Mouse (Mus musculus) frontal cortex, adult 2 months (tissue): ENCODE results near the gene Khdrbs2. TPM values are rescaled to one million over a fixed set of nuclear protein-coding genes. Genes with fewer than 3 reads are reported as not detected.
A peak's percentile ranks its signal among the peaks of the same experiment; 100 is the strongest.
"Not testable (repeated sequence)": the region's sequence is repeated elsewhere in the genome, so short reads cannot be mapped to it uniquely, and the experiment has no call there.

Source experiments
- DNase-seq, 2 experiments: peaks; one replicate each; pipeline ENCODE4 v3.0.0; 2022; ENCODE audit warnings: low spot score in 1 of 2; ENCODE audit errors: extremely low spot score in 1 of 2
- polyA plus RNA-seq: library from polyadenylated mRNA; depleted of rRNA; stranded (reverse); fragments of >200 nt; gene quantifications from 2 replicates; pipeline ENCODE4 v1.2.3, GENCODE M21; 2012

The Khdrbs2 gene
- polyA plus RNA-seq, 1 experiment = 9.4 TPM

DNA sequence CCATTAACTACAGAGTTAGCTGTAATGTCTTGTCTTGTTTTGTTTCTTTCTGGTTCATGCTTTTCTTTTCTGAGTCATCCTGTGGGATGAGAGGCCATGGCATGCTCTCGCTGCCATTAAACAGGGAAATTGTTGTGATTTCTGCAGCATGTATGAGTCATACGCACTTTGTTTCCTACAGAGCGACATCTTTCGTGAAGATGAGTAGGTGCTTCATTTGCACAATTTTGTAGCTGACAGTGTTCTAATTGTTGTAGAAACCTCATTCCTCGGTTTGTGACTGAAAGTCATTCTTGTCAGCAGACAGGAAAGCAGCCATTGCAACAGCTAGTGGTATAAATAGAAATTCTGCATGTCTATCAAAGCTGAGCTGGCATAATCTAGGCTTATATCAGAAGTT lies 271.4 kb downstream of the Khdrbs2 start:
- peak; percentile 39 to 68 for DNase-seq

DNA sequence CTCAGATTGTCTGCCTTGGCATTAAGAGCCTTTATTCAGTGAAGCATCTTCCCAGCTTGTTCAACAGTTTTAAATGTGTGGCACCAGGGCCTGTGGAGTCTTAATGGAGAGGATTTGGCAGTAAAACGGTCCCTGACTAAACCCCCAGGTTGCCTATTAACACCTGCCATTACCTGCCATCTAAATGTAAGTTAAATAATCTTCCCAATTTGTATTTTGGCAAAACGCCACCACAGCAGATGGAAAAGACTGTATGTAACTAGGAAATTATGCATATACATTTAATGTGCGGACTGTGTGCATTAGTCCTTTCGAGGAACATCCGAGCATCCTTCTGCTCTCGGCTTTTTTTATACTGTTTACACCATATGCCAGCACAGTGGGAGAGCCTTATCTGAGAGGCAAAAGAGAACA lies 290.6 kb downstream of the Khdrbs2 start:
- DNase-seq = peak; percentile 68 to 72

- no peak for DNase-seq
Measured at GRCm38 (mm10) chr1:32471022-32471421, 298.5 kb downstream of the Khdrbs2 start.

DNA sequence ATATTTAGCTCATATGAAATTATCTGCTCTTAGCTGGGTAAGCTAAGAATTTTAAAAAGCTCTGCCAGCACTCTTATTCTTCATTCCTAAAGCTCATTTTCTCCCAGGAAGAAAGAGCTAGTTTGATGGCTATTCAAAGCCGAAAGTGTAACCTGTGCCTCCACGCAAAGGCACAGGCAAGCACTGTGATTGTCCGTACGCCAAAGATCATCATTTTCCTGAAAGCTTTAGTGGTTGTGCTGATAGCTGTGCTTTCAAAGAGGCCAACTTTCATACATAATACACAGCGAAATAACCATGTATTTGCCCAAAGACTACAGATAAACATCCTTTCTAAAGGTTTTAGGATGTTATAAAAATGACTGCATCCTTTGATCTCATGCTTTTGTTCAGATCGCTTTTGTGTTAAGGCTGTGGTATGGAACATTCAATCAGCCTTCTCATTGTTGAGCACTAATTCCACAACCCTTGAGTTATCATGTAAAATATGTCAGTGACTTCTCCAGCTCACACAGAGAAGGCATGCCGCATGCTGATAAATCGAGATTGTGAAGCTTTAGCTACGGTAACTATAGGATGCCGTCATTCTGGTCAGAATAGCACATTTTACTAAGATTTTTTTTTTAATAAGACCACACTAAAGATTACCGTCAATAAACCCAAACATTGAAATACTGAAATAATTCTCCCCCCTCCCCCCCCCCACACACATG lies 299.1 kb downstream of the Khdrbs2 start:
- no peak for DNase-seq

GRCm38 (mm10) chr1:32487944-32488343 lies 315.4 kb downstream of the Khdrbs2 start:
- no peak for DNase-seq

- DNase-seq = peak; percentile 49 to 76
Measured at GRCm38 (mm10) chr1:32503381-32503780, 330.9 kb downstream of the Khdrbs2 start.

DNA sequence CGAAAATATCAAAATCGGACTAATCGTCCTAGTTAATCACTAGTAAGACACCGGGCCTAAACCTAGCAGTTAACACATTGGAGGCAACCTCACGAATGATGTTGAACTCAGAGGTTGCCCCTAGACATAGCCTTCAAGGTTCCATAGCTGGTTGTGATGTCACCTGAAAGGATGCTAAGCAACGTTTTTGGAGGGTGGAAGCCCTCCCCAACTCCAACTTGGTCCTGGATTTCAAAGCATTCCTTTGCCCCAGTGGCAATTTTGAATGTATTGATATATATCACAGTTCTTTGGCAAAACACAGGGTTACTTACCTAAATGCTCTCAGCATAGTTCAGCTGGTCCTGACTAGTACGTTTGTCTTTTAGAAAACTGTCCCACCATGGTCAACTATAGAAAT lies 374.7 kb downstream of the Khdrbs2 start, which contains the start of gene Gm5415:
Gm5415 (minus strand) TSS at position 101 of the 400 bp plus-strand sequence.
- not testable (repeated sequence) for DNase-seq

DNA sequence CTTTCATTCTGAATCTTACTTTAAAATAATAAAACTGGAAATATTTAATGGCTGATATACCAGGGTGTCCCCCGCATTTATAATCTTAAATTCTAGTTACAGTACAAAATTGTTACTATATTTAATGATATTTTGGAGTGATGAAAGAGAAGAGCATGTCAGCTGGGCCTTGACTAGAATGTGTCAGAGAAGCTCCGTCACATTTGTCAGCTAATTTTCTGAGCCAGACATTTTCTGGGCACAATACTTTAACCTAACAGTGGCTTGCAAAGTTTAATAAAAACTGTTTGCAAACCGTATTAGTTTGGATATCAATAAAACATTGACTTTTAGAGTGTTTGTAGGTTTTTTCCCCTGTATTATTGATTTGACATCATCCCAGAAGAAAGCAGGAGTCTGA lies 380.9 kb downstream of the Khdrbs2 start:
- no peak for DNase-seq

- DNase-seq = peak; percentile 13 to 60
Measured at GRCm38 (mm10) chr1:32553925-32554324, 381.4 kb downstream of the Khdrbs2 start.

- DNase-seq = no peak
Measured at GRCm38 (mm10) chr1:32568901-32569300, 396.4 kb downstream of the Khdrbs2 start.

DNA sequence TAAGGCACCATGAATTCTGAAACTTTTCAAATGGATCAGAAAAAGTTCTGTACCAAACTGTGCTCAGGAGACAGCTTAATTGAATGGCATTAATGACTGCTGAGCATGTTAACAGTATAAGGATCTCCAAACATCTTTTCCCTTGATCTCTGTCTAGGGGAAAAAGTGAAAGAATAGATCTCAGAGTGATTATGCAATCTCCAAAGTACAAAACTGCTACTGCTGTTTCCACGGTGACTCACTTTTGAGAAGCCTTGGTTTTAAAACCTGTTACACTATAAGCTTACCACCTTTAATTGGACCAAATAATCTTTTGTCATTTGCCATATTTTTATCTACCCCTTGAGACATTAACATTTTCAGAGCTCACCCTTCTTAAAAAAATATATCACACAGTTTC lies 453.5 kb downstream of the Khdrbs2 start:
- DNase-seq = peak in 1 of 2 experiments; percentile 27

- DNase-seq = peak in 1 of 2 experiments; percentile 51
Measured at GRCm38 (mm10) chr1:32632415-32633354, 460.2 kb downstream of the Khdrbs2 start.

DNA sequence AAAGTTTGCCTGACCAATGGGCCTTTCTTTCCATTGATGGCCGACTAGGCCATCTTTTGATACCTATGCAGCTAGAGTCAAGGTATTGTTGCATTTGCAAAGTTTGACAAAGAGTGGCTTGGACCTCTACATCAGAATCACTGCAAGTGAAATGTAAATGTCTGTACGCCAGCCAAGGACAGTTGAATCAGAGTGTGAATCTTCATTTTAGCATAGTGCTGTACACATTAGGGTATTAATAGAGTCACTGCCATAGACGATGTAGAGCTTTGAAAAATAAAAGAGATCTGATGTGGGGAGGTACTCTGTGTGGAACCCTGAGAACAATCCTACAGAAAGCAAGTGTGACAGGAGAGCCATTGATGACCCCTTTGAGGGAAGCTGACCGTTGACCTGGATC lies 460.9 kb downstream of the Khdrbs2 start:
- DNase-seq = peak in 1 of 2 experiments; percentile 32

DNA sequence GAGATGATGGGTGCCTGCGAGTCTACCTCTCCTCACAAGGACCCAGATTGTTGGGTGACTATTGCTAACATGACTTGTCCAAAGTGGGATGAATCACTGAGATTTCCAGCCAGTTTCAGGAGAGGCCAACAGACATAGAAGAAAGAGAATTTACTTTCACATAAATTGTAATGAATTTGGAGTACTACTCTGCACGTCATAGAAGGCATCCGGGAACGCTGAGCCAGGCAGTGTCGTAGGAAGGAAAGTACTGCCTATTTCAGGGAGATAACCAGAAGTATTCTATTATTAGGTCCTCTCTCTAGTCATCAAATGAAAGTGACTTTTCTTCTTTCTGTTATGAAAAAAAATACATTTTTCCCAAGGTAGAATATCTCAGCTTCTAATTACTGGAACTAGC lies 466.6 kb downstream of the Khdrbs2 start:
- peak in 1 of 2 experiments; percentile 58 for DNase-seq

- DNase-seq = no peak
Measured at GRCm38 (mm10) chr1:32649647-32650209, 477.2 kb downstream of the Khdrbs2 start.

GRCm38 (mm10) chr1:32693806-32694205 lies 521.3 kb downstream of the Khdrbs2 start:
- no peak for DNase-seq

DNA sequence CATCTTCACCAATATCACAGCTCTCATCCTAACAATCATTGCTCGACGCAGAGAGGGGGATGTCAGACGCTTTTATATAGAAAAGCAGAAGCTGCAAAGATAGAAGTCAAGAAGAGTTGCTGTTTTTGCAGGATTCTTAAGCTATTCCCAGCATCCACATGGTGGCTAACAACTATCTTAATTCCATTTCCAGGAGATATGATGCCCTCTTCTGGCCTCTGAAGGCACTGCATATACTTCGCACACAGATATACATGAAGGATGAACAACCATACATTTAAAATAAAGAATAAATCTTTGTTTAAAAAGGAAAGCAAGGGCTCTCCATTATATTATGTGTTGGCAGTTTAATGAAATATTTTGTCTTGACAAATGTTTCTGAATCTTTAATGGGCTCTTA lies 527.6 kb downstream of the Khdrbs2 start:
- no peak for DNase-seq

GRCm38 (mm10) chr1:32701267-32701666 lies 528.8 kb downstream of the Khdrbs2 start:
- no peak for DNase-seq
